Mouse (Mus musculus) erythroblast, embryonic 14.5 days (primary cell): ENCODE data around the gene Cep57l1. TPM values are rescaled to one million over a fixed set of nuclear protein-coding genes. Genes with fewer than 3 reads are reported as not detected.
"Not testable (repeated sequence)": the region's sequence is repeated elsewhere in the genome, so short reads cannot be mapped to it uniquely, and the experiment has no call there.

Experiments used
- H3K27me3 ChIP-seq: 2 replicates; pipeline ENCODE4 v1.6.1; 2012; ENCODE audit warnings: inconsistent platforms; ENCODE audit not compliant: control insufficient read depth
- H3K36me3 ChIP-seq: 2 replicates; pipeline ENCODE4 v1.6.1; 2012; ENCODE audit warnings: mild to moderate bottlenecking, inconsistent platforms; ENCODE audit not compliant: control insufficient read depth
- H3K4me1 ChIP-seq: 2 replicates; pipeline ENCODE4 v1.6.1; 2012; ENCODE audit warnings: inconsistent platforms; ENCODE audit not compliant: control insufficient read depth
- H3K4me3 ChIP-seq: replicated peaks from 2 replicates; pipeline ENCODE3; 2012; ENCODE audit warnings: moderate library complexity, mild to moderate bottlenecking, inconsistent platforms
- H3K9me3 ChIP-seq: 2 replicates; pipeline ENCODE4 v1.6.1; 2012; ENCODE audit warnings: low read length, inconsistent platforms, mixed read lengths; ENCODE audit not compliant: control insufficient read depth
- GATA1 ChIP-seq: IDR thresholded peaks from 2 replicates; pipeline ENCODE4 v1.6.1; 2012; ENCODE audit warnings: low read length, inconsistent platforms, mixed read lengths
- TAL1 ChIP-seq: IDR thresholded peaks from 3 replicates; pipeline ENCODE4 v1.6.1; 2012; ENCODE audit warnings: low read length, inconsistent platforms, mixed read lengths
- polyA plus RNA-seq: library from polyadenylated mRNA; stranded (reverse); fragments of >175 nt; gene quantifications from 2 replicates; pipeline ENCODE4 v1.2.3, GENCODE M21; 2012

Gene Cep57l1
- polyA plus RNA-seq, 1 experiment: 0.10 TPM

DNA sequence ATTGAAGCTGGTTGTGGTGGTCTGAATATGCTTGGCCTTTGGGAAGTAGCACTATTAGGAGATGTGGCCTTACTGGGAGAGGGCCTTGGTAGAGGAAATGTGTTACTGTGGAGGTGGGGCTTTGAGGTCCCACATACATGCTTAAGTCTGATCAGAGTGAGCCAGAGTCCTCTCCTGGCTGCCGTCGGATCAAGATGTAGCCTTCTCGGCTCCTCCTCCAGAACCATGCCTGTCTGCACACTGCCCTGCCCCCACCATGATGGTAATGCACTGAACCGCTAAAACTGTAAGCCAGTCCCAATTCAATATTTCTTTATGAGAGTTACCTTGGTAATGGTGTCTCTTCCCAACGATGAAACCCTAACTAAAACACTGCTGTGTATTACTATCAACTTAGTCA lies 19.5 kb upstream of the Cep57l1 start:
- no peaks in the 10 kb centered on the region for H3K36me3 ChIP-seq

DNA sequence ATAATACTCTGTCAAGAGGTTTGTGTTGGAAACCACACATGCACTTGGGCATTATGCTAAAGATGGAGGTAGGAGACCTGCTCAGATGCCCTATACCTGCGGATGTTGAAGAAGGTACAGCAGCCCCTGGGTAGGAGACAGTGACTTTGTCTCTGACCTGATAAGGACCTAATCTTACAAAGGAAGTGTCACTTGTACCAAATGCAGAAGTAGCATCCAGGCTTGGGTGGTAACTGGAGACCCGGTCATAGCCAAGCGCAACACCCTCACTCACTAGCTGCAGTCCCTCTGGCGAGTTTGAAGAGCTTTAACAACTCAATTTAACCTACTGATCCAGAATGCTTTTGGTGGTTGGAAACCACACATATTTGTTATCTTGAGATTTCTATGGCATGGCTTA lies 18.1 kb upstream of the Cep57l1 start:
- H3K4me3 ChIP-seq: no peak overlapping the region
- no peaks in the 10 kb centered on the region for H3K36me3 ChIP-seq
- TF ChIP-seq GATA1 (no peak), TAL1 (no peak)
- H3K27me3 ChIP-seq: no peaks in the 10 kb centered on the region
- H3K9me3 ChIP-seq: no peaks in the 10 kb centered on the region
- peaks cover 28% of the 10 kb centered on the region for H3K4me1 ChIP-seq

More for the DNA sequence above, 19.5 kb upstream of the Cep57l1 start:
- no peak for TF ChIP-seq TAL1
- TF ChIP-seq GATA1: no peak
- Histone ChIP-seq H3K4me3 (no peak overlapping the region), H3K27me3 (no peaks in the 10 kb centered on the region), H3K9me3 (no peaks in the 10 kb centered on the region), H3K4me1 (peaks cover 26% of the 10 kb centered on the region)

DNA sequence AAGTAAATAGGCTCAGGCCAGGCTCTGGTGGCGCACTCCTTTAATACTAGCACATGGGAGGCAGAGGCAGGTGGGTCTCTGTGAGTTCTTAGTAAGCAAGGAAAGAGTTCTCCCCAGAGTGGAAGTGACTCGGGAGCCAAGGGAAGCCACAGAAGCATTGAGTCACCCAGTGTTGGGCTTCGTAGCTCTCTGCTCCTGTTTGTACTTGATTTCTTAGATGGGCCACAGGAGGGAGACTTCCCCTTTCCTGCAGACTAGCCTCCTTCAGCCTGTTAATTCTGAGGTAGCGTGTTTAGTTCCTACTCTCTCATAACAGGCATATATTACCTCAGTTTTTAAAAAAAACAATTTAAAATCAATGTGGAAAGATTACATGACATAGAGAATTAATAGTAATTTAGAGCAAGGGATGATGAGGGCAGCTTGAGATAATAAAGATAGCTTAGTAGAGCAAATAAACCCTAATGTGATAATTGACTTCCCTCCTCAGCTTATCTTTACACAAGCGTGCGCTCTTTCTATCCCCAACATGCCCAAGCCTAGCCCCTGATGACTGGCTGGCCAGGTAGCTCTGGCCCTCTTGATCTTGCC lies 16.9 kb upstream of the Cep57l1 start:
- no peak for TF ChIP-seq TAL1
- TF ChIP-seq GATA1: no peak
- Histone ChIP-seq H3K4me3 (no peak overlapping the region), H3K4me1 (peaks cover 30% of the 10 kb centered on the region), H3K27me3 (no peaks in the 10 kb centered on the region), H3K36me3 (no peaks in the 10 kb centered on the region), H3K9me3 (no peaks in the 10 kb centered on the region)

DNA sequence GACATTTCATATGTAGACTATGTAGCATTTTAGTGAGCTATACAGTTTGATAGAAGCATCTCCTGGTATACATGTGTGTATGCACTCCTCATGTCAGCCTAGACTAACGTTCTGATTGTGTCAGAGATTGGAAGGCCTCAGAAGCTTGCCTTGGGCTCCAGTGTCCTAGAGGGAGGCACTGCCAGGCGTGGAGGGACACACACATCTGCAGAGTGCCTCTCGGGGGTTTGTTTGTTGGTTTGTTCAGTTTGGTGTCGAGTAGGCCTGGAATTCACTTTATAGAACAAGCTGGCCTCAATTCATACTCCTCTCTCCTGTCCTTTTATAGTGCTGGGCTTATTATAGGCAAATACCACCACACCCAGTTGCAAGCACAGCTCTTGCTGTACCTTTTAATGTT lies 16.3 kb upstream of the Cep57l1 start:
- no peak for TF ChIP-seq TAL1
- TF ChIP-seq GATA1: no peak
- no peaks in the 10 kb centered on the region for H3K36me3 ChIP-seq
- H3K4me3 ChIP-seq: no peak overlapping the region
- peaks cover 29% of the 10 kb centered on the region for H3K4me1 ChIP-seq
- no peaks in the 10 kb centered on the region for H3K9me3 ChIP-seq
- H3K27me3 ChIP-seq: no peaks in the 10 kb centered on the region

DNA sequence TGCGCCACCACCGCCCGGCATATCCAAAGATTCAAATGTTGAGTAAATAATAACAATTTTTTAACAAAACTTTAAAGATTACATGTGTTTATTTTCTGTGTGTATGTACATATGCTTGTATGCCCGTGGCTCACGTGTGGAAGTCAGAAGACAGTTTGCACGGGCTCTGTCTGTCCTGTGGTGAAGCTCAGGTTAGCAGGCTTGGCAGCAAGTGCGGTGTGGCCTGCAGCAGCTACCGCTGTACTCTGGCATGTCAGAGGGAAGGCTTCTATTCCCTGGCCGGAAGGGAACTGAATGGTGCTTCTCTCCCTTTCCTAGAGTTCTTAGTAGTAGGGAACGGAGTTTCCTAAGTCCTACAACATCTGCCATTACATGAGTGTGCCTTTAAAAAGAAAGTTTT lies 15.4 kb upstream of the Cep57l1 start:
- H3K9me3 ChIP-seq: no peaks in the 10 kb centered on the region
- H3K4me3 ChIP-seq: no peak overlapping the region
- H3K36me3 ChIP-seq: no peaks in the 10 kb centered on the region
- TF ChIP-seq TAL1 (no peak), GATA1 (no peak)
- H3K4me1 ChIP-seq: peaks cover 31% of the 10 kb centered on the region
- no peaks in the 10 kb centered on the region for H3K27me3 ChIP-seq

DNA sequence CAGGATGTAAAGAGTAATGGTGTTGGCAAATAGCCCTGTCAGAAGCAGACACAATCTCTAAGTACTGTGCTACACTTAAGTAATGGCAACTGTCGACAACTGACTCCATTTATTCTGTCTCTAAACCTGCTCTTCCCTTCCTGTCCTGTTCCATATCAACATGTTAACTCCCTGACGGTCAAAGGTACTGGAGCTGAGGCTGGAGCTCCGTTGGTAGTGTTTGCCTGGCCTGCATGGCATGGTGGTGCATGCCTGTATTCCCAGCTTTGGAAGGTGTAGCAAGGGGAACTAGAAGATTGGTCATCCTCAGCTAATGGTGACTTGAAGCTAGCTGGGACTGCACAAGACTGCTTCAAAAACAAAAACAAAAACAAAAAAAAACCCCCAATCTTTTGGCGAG lies 14.2 kb upstream of the Cep57l1 start:
- H3K36me3 ChIP-seq: no peaks in the 10 kb centered on the region
- no peaks in the 10 kb centered on the region for H3K9me3 ChIP-seq
- no peaks in the 10 kb centered on the region for H3K27me3 ChIP-seq
- H3K4me3 ChIP-seq: no peak overlapping the region
- H3K4me1 ChIP-seq: peaks cover 29% of the 10 kb centered on the region
- TF ChIP-seq TAL1 (no peak), GATA1 (no peak)

DNA sequence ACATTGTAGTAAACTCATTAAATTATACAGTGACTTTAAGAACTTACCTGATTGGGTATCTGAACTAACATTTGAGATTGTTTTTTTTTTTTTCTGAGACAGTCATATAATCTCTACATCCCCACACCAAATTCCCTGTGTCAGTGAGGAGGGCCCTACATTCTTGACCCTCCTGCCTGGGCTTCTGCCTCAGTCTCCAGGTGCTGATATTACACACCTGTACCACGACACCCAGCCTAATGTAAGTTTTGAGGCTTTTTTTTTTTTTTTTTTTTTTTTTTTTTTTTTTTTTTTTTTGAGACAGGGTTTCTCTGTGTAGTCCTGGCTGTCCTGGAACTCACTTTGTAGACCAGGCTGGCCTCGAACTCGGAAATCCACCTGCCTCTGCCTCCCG lies 13.6 kb upstream of the Cep57l1 start:
- not testable (repeated sequence) for H3K4me3 ChIP-seq, H3K27me3 ChIP-seq, H3K9me3 ChIP-seq, H3K36me3 ChIP-seq
- peaks cover 24% of the 10 kb centered on the region for H3K4me1 ChIP-seq

DNA sequence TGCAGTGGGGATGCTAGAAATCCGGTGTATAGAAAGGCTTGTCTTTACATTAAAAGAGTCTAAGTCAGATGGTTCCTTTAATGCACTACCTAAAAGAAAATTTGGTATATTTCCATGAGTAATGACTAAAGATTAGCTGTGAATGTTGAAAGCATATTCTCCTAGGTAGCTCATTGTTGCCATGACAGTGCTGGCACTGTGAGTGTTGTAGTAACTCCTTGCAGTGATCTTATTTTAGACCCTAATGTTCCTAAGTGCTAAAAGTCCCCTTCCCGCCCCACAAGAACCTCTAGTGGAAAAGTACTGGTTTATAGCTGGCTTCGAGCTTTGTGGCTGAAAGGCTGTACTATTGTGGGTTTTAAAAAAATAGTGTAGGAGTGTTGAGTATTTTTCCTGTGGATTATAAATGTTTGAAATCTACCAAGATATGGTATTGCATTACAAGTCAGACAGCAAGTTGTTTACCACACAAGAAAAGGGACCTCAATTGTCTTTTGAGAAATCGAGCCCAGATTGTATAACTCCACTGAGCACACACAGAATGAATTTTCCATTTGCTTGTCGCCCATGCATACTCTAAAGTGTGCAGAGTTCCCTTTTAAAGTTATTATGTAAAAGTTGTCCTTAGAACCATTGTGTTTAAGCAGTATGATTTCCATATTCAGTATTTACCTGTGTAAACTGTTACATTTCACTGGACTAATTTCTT lies 13.1 kb upstream of the Cep57l1 start:
- H3K27me3 ChIP-seq: no peaks in the 10 kb centered on the region
- no peaks in the 10 kb centered on the region for H3K36me3 ChIP-seq
- no peaks in the 10 kb centered on the region for H3K9me3 ChIP-seq
- H3K4me3 ChIP-seq: no peak overlapping the region
- H3K4me1 ChIP-seq: peaks cover 20% of the 10 kb centered on the region
- TF ChIP-seq GATA1 (no peak), TAL1 (no peak)

DNA sequence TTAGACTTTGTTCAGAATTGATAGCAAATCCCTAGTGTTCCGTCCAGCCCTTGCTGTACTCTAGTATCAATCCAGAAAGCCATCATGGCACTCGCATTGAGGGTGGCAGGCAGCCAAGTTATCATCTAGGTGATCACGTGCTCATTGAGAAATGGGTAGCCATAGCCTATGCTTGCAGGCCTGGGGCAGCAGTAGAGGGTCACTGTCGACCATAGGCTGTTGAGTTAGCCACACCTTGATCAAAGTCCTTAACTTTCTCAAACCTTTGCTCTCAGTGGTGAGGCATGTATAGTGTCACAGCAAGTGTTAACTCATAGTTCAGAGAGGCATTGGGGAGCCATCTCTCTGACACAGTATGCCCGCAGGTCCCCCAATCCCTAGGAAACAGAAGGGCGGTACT lies 11.5 kb upstream of the Cep57l1 start:
- Histone ChIP-seq H3K4me1 (peaks cover 17% of the 10 kb centered on the region), H3K9me3 (no peaks in the 10 kb centered on the region), H3K27me3 (no peaks in the 10 kb centered on the region), H3K4me3 (no peak overlapping the region), H3K36me3 (no peaks in the 10 kb centered on the region)
- TF ChIP-seq TAL1: no peak
- no peak for TF ChIP-seq GATA1

DNA sequence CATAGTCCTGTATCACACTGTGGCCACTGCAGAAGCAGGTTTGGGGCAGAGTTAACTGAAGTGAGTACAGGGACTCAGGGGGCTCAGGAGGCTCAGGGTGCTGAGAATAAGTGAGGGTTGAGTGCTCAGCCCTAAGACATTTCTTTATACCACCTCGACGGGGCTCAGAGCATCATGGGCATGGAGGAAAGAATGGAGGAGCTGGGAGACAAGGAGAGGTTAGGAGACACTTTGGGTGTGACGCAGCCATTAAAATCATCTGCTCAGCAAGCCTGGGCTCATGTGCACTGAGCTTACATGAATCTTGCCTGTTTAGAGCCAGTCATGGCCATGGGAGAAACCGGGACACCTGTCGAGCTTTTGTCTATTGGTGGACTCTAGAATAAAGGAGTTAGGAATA lies 10.7 kb upstream of the Cep57l1 start:
- peaks cover 20% of the 10 kb centered on the region for H3K4me1 ChIP-seq
- H3K4me3 ChIP-seq: no peak overlapping the region
- H3K27me3 ChIP-seq: no peaks in the 10 kb centered on the region
- TF ChIP-seq TAL1: no peak
- no peak for TF ChIP-seq GATA1
- no peaks in the 10 kb centered on the region; the same call in 1 of the 2 replicates for H3K36me3 ChIP-seq
- no peaks in the 10 kb centered on the region for H3K9me3 ChIP-seq
